Mouse (Mus musculus) embryo, embryonic 11 days (tissue): ENCODE measurements around the gene Itih3.

Experiments
- DNase-seq: peaks from one replicate; pipeline ENCODE4 v3.0.0-alpha.2; 2015

Gene Itih3

GRCm38 (mm10) chr14:30899972-30900371, 23.6 kb downstream of the Itih3 start:
- no peak for DNase-seq

DNA sequence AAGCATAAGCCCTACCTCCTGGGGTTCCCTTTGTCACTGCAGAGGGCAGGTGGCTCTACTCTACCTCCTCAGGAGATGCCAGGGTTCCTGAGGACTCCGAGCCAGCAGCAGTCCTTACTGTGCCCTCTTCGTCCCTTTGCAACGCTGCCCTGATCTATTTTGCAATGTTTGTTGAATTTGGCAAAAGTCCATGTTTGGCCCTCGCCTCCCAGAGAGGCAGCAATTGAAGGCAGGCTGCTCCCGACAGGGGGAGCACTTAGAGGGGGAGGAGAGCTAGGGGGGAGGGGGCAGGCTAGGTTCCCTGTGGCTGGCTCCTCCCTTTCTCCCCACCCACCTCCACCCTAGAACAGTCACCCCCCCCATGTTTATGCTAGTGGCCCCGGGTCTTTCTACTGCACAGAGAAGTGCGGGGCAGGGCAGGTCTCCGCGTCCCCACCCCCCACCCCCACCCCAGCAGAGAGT, 35.3 kb downstream of the Itih3 start:
- DNase-seq, result peak; percentile 19

DNA sequence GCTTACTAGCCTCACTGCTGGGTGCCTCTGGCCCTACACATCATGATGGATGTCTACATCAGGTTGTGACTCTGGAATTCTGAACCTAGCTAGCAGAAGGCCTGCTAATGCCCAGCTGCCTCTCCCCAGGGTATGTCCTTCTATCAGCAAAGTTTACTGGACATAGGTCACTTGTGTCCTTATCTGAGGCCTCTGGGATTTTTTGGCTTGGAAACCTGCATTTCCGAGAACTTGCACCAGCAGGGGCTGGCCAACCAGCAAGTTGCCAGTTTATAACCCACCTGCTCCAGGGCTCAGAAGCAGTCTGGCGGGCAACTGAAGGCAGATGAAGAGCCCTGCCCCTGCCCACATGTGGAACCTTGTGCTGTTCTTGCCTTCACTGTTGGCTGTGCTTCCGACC, 37.4 kb downstream of the Itih3 start, which contains the start of gene Itih4:
Gene Itih4, plus strand, starts transcription at position 273 of the 400 bp plus-strand sequence.
- no peak for DNase-seq

GRCm38 (mm10) chr14:30885298-30885697, 38.3 kb downstream of the Itih3 start:
- DNase-seq, result no peak

DNA sequence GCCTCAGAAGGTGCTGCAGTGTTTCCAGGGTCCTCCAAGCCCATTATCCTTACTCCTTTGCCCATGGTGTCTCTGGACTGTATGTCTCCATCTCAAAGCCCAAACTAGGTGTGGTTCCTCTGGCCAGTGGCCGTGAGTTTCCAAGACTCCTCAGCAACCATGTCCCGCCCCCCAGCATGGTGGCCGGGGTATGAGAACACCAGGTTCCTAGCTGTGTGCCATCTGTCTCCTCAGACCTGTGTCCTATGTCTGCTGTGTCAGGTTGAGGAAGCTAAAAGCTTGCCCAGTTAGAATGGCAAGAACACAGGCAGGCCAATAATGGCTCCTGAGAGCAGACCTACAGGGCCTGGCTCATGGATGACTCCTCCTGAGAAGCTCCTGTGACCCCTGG, 41.8 kb downstream of the Itih3 start:
- DNase-seq, result no peak

DNA sequence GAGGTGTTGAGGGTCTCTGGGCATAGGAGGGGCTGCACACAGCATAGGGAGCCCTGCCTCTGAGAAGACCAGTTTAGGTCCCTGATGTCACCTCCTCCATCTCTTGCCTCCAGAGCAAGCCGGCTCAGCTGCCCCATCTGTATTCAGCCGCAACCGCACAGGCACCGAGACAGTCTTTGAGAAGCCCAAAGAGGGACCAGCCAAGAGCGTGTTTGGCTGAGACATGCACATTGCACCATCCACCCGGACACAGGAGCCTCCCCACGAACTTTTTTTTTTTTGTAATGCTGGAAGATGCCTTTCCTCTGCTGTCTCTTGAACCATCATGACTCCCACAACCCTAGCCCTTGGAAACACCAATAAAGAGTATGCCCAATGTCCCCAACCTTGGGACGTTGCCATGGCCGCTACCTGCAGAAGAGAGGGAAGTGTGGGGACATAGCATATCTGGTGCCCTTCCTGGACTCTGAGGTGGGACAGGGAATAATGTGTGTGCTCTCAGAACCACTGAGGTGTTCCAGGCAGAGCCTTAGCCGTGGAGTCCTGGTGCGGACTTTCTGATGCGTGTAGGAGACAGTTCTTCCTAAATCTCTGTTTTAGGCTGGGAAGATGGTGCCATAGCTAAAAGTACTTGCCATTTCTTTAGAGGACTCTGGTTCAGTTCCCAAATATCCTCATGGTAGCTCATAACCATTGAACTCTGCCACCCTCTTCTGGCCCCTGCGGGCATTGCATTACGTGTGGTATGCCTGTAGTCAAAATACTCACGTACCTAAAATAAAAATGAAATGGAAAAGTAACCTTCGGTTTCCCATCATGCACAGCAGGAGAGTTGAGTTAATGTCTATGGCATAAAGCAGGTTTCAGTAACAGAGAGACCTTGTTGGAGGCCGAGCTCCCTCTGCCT, 42.5 kb downstream of the Itih3 start:
- DNase-seq, result peak; percentile 39

GRCm38 (mm10) chr14:30880251-30880650, 43.3 kb downstream of the Itih3 start:
- no peak for DNase-seq

DNA sequence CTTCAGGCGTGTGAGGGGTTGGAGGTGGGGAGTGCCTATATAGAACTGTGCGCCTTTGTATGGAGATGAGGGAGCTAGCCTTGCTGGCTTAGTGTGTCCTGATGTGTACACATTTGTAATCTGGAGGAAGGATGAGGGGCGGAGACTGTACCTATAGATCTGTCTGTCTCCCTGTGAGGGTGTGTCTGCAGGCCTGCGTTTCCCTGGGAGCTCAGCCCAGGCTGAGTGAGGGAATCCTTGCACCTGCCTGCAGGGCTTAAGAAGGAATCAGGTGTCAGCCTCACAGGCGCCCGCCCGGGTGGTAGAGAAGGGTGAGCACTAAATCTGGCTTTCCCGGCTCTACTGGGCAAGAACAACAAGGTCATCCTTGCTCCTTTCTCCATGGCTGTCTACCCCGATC, 43.8 kb downstream of the Itih3 start:
- no peak for DNase-seq

GRCm38 (mm10) chr14:30878958-30879571, 44.5 kb downstream of the Itih3 start, which contains the start of gene Mustn1:
Gene Mustn1 (plus strand): TSS chr14:30879200.
- DNase-seq, result no peak

- no peak for DNase-seq
Observed at GRCm38 (mm10) chr14:30877827-30878226, 45.7 kb downstream of the Itih3 start.

GRCm38 (mm10) chr14:30876451-30876850, 47.1 kb downstream of the Itih3 start:
- no peak for DNase-seq

GRCm38 (mm10) chr14:30875955-30876354, 47.6 kb downstream of the Itih3 start:
- no peak for DNase-seq

DNA sequence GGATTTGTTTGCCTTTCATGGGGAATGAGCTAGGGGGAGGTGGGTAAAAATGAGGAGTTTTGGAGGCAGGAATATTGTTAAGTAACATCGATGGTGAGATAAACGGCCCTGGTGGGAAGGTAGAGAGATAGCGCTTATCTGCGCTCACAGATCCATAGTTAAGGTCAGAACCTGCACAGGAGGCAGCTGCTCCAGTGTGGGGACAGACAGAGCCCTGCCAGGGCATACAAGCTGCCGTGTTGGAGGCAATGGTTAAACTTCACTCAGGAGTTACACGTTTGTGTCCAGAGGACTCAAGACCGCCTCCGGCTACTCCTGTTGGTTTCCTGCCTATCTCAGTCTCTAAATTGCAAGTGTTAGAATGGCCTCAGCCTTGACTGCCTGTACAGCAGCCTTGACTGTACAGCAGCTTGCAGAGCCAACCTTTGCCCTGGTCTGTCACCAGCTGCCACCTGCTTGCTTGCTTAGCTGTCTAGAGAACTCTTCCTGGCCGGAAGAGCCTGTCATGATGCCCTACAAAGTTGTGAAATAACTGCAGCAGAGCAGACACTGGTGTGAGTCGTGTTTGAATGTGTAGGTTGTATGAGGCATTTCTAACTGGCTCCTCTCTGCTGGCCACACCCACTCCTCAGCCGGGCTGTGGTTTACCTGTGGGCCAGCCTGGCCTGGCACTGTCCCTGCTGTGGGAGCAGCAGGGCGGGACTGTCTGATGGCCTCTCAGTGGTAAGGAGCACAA, 48.3 kb downstream of the Itih3 start:
- no peak for DNase-seq

DNA sequence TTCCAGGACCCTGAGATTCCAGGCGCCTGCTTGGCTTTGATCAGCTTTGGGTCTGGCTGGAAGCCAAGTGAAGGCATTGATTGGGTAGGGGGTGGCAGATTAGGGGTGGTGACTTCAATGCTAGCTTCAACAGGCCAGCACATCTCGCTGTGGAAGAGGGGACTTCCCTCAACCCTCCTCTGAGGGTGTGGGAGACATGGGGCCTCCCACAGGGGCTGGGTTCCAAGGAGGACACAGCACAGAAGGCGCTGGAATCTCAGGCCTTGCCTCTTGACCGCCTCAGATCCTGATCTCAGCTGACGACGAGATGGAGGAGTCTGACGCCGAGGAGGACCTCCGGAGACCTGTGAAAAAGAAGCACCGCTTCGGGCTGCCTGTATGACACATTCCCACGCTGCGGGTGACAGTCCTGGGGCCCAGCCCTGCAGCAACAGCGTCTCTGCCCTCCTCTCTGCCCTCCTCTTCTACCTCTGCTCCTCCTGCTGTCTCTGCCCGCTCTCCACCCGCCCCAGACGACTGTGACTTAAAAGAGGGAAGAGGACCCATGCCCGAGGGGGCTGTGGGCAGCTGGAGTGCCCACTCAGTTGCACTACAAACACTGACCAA, 49.4 kb downstream of the Itih3 start:
- DNase-seq, result no peak

DNA sequence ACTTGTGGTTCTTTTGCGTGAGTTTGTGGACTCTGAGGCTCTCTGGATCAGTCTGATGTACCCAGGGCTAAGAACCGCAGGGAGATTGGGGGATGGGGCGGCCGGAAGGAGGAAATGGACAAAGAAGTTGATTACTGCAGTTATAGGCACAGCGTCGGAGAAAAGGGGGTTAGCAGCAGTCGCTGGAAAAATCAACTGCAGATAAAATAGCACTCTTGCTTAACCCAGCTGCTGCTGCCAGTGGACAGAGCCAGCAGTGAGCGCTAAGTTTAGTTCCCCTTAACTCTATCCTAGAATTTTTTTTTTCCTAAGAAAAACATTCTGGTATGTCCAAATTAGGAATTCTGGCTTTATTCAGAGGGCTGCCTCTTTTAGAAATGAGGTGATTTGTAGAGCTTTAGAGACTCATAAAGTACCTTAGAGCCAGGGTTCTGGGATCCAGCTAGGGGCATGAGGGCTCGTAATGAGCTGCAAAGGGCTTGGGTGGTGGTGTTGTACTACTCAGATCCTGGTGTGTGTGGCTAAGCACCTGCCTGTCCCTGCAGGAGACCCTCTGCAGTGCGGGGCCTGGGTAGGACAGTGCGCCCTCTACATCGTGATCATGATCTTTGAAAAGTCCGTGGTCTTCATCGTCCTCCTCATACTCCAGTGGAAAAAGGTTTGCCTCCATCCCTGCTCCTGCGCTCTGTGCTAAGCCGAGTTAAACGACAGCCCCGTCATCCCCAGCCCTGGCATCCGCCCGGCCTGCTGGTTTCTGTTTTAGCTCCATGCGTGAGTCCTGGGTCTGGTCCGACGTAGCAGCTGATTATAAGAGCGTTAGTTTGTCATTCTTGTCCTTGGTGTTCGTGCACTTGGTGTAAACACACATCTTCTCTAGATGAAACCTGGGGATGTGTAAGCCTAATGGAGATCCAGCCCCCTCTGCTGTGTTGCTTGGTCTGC, 53.1 kb downstream of the Itih3 start:
- DNase-seq, result no peak

GRCm38 (mm10) chr14:30869391-30869801, 54.2 kb downstream of the Itih3 start:
- no peak for DNase-seq

DNA sequence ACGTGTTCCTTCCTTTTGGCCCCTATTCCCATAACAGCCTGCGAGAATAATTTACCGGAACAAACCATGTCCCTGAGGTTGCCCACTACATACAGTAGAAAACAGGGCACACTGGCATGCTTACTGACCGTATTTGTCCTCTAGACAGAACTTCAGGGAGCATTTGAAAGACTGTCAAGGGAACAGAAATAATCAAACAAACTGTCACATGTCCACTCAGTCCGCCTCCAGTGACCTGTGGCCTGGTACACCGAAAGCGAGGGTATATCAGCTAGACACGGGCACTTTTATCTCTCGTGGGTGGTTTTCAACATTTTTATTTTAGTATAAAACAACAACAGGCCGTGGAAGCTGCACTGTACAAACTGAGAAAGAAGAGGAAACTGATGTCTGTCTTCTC, 54.7 kb downstream of the Itih3 start:
- DNase-seq, result no peak

- peak; percentile 83 for DNase-seq
Observed at GRCm38 (mm10) chr14:30867042-30867441, 56.5 kb downstream of the Itih3 start.

GRCm38 (mm10) chr14:30865311-30865710, 58.2 kb downstream of the Itih3 start:
- peak; percentile 38 for DNase-seq

DNA sequence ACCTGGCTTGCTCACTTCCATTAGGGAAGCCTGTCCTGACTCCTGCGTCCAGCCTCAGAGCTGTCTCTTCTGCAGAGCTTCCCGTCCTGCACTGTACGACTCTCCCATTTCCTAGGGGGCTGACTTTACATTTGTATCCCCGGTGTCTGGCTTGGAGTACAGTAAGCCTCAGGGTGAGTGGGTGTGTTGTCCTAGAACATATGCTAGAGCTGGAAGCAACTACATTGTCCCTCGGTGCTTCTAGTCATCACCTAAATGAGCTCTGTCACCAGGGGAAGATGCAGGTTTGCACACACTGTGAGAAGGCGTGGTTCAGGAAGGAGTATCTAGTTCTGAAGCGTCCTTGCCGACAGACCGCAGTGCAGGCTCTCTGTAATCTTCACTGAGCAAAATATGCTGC, 61.2 kb downstream of the Itih3 start:
- DNase-seq, result no peak

- DNase-seq, result no peak
Observed at GRCm38 (mm10) chr14:30861421-30862125, 62.0 kb downstream of the Itih3 start.
